Mouse (Mus musculus) testis, adult 2 months (tissue): ENCODE measurements around the gene Nlrp4c. TPM values are rescaled to one million over a fixed set of nuclear protein-coding genes. Genes with fewer than 3 reads are reported as not detected.
"Not testable (repeated sequence)": the region's sequence is repeated elsewhere in the genome, so short reads cannot be mapped to it uniquely, and the experiment has no call there.

Source experiments
- H3K27ac ChIP-seq: fragments of 200-500 bp; 2 replicates; pipeline ENCODE4 v1.5.1; 2012; ENCODE audit warnings: low read depth, low read length; ENCODE audit not compliant: control insufficient read depth, insufficient read depth
- H3K27me3 ChIP-seq: fragments of 200-500 bp; 2 replicates; pipeline ENCODE4 v1.6.1; 2012; ENCODE audit warnings: mild to moderate bottlenecking, low read length, moderate library complexity; ENCODE audit not compliant: control insufficient read depth, insufficient read depth
- H3K36me3 ChIP-seq: fragments of 200-500 bp; 2 replicates; pipeline ENCODE4 v1.6.1; 2012; ENCODE audit warnings: mild to moderate bottlenecking, low read length; ENCODE audit not compliant: control insufficient read depth, insufficient read depth
- H3K4me1 ChIP-seq: fragments of 200-500 bp; 2 replicates; pipeline ENCODE4 v1.6.1; 2012; ENCODE audit warnings: low read length; ENCODE audit not compliant: control insufficient read depth, insufficient read depth
- H3K4me3 ChIP-seq: fragments of 200-500 bp; 2 replicates; pipeline ENCODE4 v1.5.1; 2012; ENCODE audit warnings: low read depth, mild to moderate bottlenecking, low read length, moderate library complexity, mixed read lengths; ENCODE audit not compliant: control insufficient read depth
- CTCF ChIP-seq: fragments of 200-500 bp; IDR thresholded peaks from 2 replicates; pipeline ENCODE4 v1.5.1; 2012; ENCODE audit warnings: low read depth, mild to moderate bottlenecking, inconsistent platforms, low read length, moderate library complexity; ENCODE audit not compliant: control insufficient read depth, insufficient read depth, insufficient replicate concordance
- POLR2A ChIP-seq: fragments of 200-500 bp; IDR thresholded peaks from 2 replicates; pipeline ENCODE4 v1.6.1; 2012; ENCODE audit warnings: low read depth, mild to moderate bottlenecking, inconsistent platforms, low read length, moderate library complexity; ENCODE audit not compliant: control insufficient read depth
- polyA plus RNA-seq: library from polyadenylated mRNA; depleted of rRNA; stranded (reverse); fragments of >200 nt; gene quantifications from 2 replicates; pipeline ENCODE4 v1.2.3, GENCODE M21; 2012; rRNA removed

The Nlrp4c gene
- 0.90 and 0.91 TPM in 2 replicates for polyA plus RNA-seq

- TF ChIP-seq POLR2A: no peak
- TF ChIP-seq CTCF: no peak
- H3K27me3 ChIP-seq: no peaks in the 10 kb centered on the region
- H3K4me1 ChIP-seq: no peaks in the 10 kb centered on the region
- H3K36me3 ChIP-seq: no peaks in the 10 kb centered on the region
- no peak within 1 kb of the TSS for H3K27ac ChIP-seq
- H3K4me3 ChIP-seq: peak within 1 kb of the TSS; percentile 69
Measured at GRCm38 (mm10) chr7:6044861-6045260, at the start of gene Nlrp4c. Nlrp4c (plus strand) TSS chr7:6045161.

GRCm38 (mm10) chr7:6010910-6011309 is 34.1 kb upstream of the Nlrp4c start, which contains the start of gene Vmn1r65:
Vmn1r65 (minus strand) TSS chr7:6011010.
- H3K4me3 ChIP-seq: no peak within 1 kb of the TSS
- no peaks in the 10 kb centered on the region for H3K36me3 ChIP-seq
- TF ChIP-seq POLR2A: no peak
- TF ChIP-seq CTCF: no peak
- H3K27ac ChIP-seq: no peak within 1 kb of the TSS
- no peaks in the 10 kb centered on the region for H3K27me3 ChIP-seq
- H3K4me1 ChIP-seq: no peaks in the 10 kb centered on the region

- no peaks in the 10 kb centered on the region for H3K36me3 ChIP-seq
- no peak overlapping the region for H3K27ac ChIP-seq
- TF ChIP-seq POLR2A (no peak), CTCF (no peak; the same call in 1 of the 2 replicates)
- H3K27me3 ChIP-seq: no peaks in the 10 kb centered on the region
- H3K4me3 ChIP-seq: no peak overlapping the region
- no peaks in the 10 kb centered on the region for H3K4me1 ChIP-seq
Measured at GRCm38 (mm10) chr7:6119501-6119900, 74.5 kb downstream of the Nlrp4c start.

- not testable (repeated sequence) for H3K4me3 ChIP-seq, H3K27me3 ChIP-seq, H3K27ac ChIP-seq, H3K4me1 ChIP-seq, H3K36me3 ChIP-seq
Measured at GRCm38 (mm10) chr7:6120104-6120503, 75.1 kb downstream of the Nlrp4c start.

GRCm38 (mm10) chr7:6121128-6121527 is 76.2 kb downstream of the Nlrp4c start:
- not testable (repeated sequence) for H3K4me1 ChIP-seq, H3K27me3 ChIP-seq, H3K4me3 ChIP-seq, H3K27ac ChIP-seq, H3K36me3 ChIP-seq

- H3K4me3 ChIP-seq: no peak overlapping the region
- no peaks in the 10 kb centered on the region for H3K27me3 ChIP-seq
- H3K27ac ChIP-seq: no peak overlapping the region
- no peak for TF ChIP-seq POLR2A
- TF ChIP-seq CTCF: peak; percentile 45; the same call in 1 of the 2 replicates
- H3K4me1 ChIP-seq: 0 out of 2 replicates have a peak, but pooled peaks cover 2% of the 10 kb centered on the region
- no peaks in the 10 kb centered on the region for H3K36me3 ChIP-seq
Measured at GRCm38 (mm10) chr7:6126690-6127448, 81.9 kb downstream of the Nlrp4c start.

GRCm38 (mm10) chr7:6130346-6130745 is 85.4 kb downstream of the Nlrp4c start:
- no peak overlapping the region for H3K4me3 ChIP-seq
- H3K27me3 ChIP-seq: no peaks in the 10 kb centered on the region
- H3K27ac ChIP-seq: no peak overlapping the region
- TF ChIP-seq POLR2A (no peak), CTCF (no peak)
- H3K36me3 ChIP-seq: no peaks in the 10 kb centered on the region
- peaks cover 7% of the 10 kb centered on the region for H3K4me1 ChIP-seq

- Histone ChIP-seq H3K4me3 (peak overlapping the region; percentile 20), H3K36me3 (no peaks in the 10 kb centered on the region)
Measured at GRCm38 (mm10) chr7:6132646-6133045, 87.7 kb downstream of the Nlrp4c start.

More at GRCm38 (mm10) chr7:6132646-6133045, 87.7 kb downstream of the Nlrp4c start:
- no peaks in the 10 kb centered on the region for H3K27me3 ChIP-seq
- H3K4me1 ChIP-seq: peaks cover 7% of the 10 kb centered on the region
- TF ChIP-seq CTCF: no peak
- no peak for TF ChIP-seq POLR2A
- no peak overlapping the region for H3K27ac ChIP-seq
